Mouse (Mus musculus): ENCODE data around the gene Gm36210. TPM values are rescaled to one million over a fixed set of nuclear protein-coding genes. Genes with fewer than 3 reads are reported as not detected.

The Gm36210 gene
- polyA plus RNA-seq, 2 experiments from 2014 or later = not detected

Other genes starting within 250 kb of the Gm36210 start
- gene Ppp6r1, start 247.5 kb downstream of the Gm36210 start, polyA plus RNA-seq (2017; shearing (Covaris generic)) = 1 to 10 TPM; 6.7 to 9.1 TPM
- 10 to 100 TPM; 45.4 to 48.2 TPM for gene Hspbp1, start 221.4 kb downstream of the Gm36210 start, polyA plus RNA-seq (2017; shearing (Covaris generic))
- gene Brsk1, start 215.9 kb downstream of the Gm36210 start, polyA plus RNA-seq (2017; shearing (Covaris generic)) = not detected
- under 1 TPM in 1 of 2 experiments, not detected in 1; 0.47 TPM for gene Tmem150b, start 181.3 kb downstream of the Gm36210 start, polyA plus RNA-seq (2017; shearing (Covaris generic))
- 10 to 100 TPM; 22.9 to 25.8 TPM for gene Kmt5c, start 166.4 kb downstream of the Gm36210 start, polyA plus RNA-seq (2017; shearing (Covaris generic))
- 1 to 10 TPM in 1 of 2 experiments, not detected in 1; 2.1 TPM for gene Cox6b2, start 153.4 kb downstream of the Gm36210 start, polyA plus RNA-seq (2017; shearing (Covaris generic))
- not detected for gene Fam71e2, start 135.2 kb downstream of the Gm36210 start, polyA plus RNA-seq (2017; shearing (Covaris generic))
- gene Il11, start 123.7 kb downstream of the Gm36210 start, polyA plus RNA-seq (2017; shearing (Covaris generic)) = under 1 TPM in 1 of 2 experiments, not detected in 1; 0.16 TPM
- gene Tmem190, start 123.6 kb downstream of the Gm36210 start, polyA plus RNA-seq (2017; shearing (Covaris generic)) = not detected
- gene Tmem238, start 116.9 kb downstream of the Gm36210 start, polyA plus RNA-seq (2017; shearing (Covaris generic)) = under 1 TPM in 1 of 2 experiments, not detected in 1; 0.86 TPM
- gene Rpl28, start 113.6 kb downstream of the Gm36210 start, polyA plus RNA-seq (2017; shearing (Covaris generic)) = 100 to 1,000 TPM; 446 to 574 TPM
- 10 to 100 TPM; 25.0 to 25.3 TPM for gene Ube2s, start 93.9 kb downstream of the Gm36210 start, polyA plus RNA-seq (2017; shearing (Covaris generic))
- under 1 TPM in 1 of 2 experiments, not detected in 1; 0.11 TPM for gene Shisa7, start 61.8 kb downstream of the Gm36210 start, polyA plus RNA-seq (2017; shearing (Covaris generic))
- gene Isoc2b, start 36.3 kb downstream of the Gm36210 start, polyA plus RNA-seq (2017; shearing (Covaris generic)) = 10 to 100 TPM; 29.1 to 47.3 TPM
- gene Isoc2a, start 29.4 kb downstream of the Gm36210 start, polyA plus RNA-seq (2017; shearing (Covaris generic)) = under 1 TPM; 0.35 to 0.47 TPM
- gene Zfp628, start 8.7 kb upstream of the Gm36210 start, polyA plus RNA-seq (2017; shearing (Covaris generic)) = 1 to 10 TPM in 1 of 2 experiments, under 1 TPM in 1; 0.99 to 1.5 TPM
- under 1 TPM in 1 of 2 experiments, not detected in 1; 0.61 TPM for gene Nat14, start 15.5 kb upstream of the Gm36210 start, polyA plus RNA-seq (2017; shearing (Covaris generic))
- under 1 TPM in 1 of 2 experiments, not detected in 1; 0.12 TPM for gene Ssc5d, start 19.3 kb upstream of the Gm36210 start, polyA plus RNA-seq (2017; shearing (Covaris generic))
- gene Sbk2, start 57.9 kb upstream of the Gm36210 start, polyA plus RNA-seq (2017; shearing (Covaris generic)) = not detected
- not detected for gene Sbk3, start 64.7 kb upstream of the Gm36210 start, polyA plus RNA-seq (2017; shearing (Covaris generic))
- 1 to 10 TPM; 3.6 to 6.4 TPM for gene Zfp579, start 89.6 kb upstream of the Gm36210 start, polyA plus RNA-seq (2017; shearing (Covaris generic))
- 10 to 100 TPM; 44.1 to 45.4 TPM for gene Zfp524, start 107.9 kb upstream of the Gm36210 start, polyA plus RNA-seq (2017; shearing (Covaris generic))
- gene Fiz1, start 108.2 kb upstream of the Gm36210 start, polyA plus RNA-seq (2017; shearing (Covaris generic)) = 10 to 100 TPM in 1 of 2 experiments, 1 to 10 TPM in 1; 9.5 to 12.0 TPM
- 1 to 10 TPM; 7.9 to 8.9 TPM for gene Gm44973, start 109.0 kb upstream of the Gm36210 start, polyA plus RNA-seq (2017; shearing (Covaris generic))
- 10 to 100 TPM in 1 of 2 experiments, 1 to 10 TPM in 1; 3.5 to 12.3 TPM for gene Zfp865, start 113.9 kb upstream of the Gm36210 start, polyA plus RNA-seq (2017; shearing (Covaris generic))
- gene Ccdc106, start 114.0 kb upstream of the Gm36210 start, polyA plus RNA-seq (2017; shearing (Covaris generic)) = under 1 TPM in 1 of 2 experiments, not detected in 1; 0.58 TPM
- gene 4632433K11Rik, start 127.6 kb upstream of the Gm36210 start, polyA plus RNA-seq (2017; shearing (Covaris generic)) = not detected
- 1 to 10 TPM; 4.5 to 9.3 TPM for gene Zfp784, start 131.9 kb upstream of the Gm36210 start, polyA plus RNA-seq (2017; shearing (Covaris generic))
- gene Zfp580, start 145.0 kb upstream of the Gm36210 start, polyA plus RNA-seq (2017; shearing (Covaris generic)) = under 1 TPM in 1 of 2 experiments, not detected in 1; 0.69 TPM
- gene U2af2, start 155.6 kb upstream of the Gm36210 start, polyA plus RNA-seq (2017; shearing (Covaris generic)) = 10 to 100 TPM; 27.5 to 28.2 TPM
- gene Epn1, start 173.7 kb upstream of the Gm36210 start, polyA plus RNA-seq (2017; shearing (Covaris generic)) = 1 to 10 TPM; 4.0 to 7.2 TPM
- under 1 TPM in 1 of 2 experiments, not detected in 1; 0.51 TPM for gene Rfpl4, start 210.4 kb upstream of the Gm36210 start, polyA plus RNA-seq (2017; shearing (Covaris generic))
- gene Rasl2-9, start 219.4 kb upstream of the Gm36210 start, polyA plus RNA-seq (2017; shearing (Covaris generic)) = under 1 TPM in 1 of 2 experiments, not detected in 1; 0.44 TPM
- under 1 TPM in 1 of 2 experiments, not detected in 1; 0.08 TPM for gene Vmn1r55, start 243.2 kb upstream of the Gm36210 start, polyA plus RNA-seq (2017; shearing (Covaris generic))

Data from CD4-positive, CD25-positive, alpha-beta regulatory T cell, adult 4 months (primary cell).